ENCODE assay signal across 21 mouse cellular contexts in genomic region chr12:37268636-37269152, GRCm38 (mm10). TPM values are rescaled to one million over a fixed set of nuclear protein-coding genes. Genes with fewer than 3 reads are reported as not detected.
DNase-seq lines count a peak whose midpoint lies in the region; ATAC-seq and TF ChIP-seq lines count a peak whose summit lies in the region.
"Had no signal": no experiment of that assay in that cellular context is flagged by ENCODE, and none has a peak within 500 bp of the region (broad histone marks: within the 10 kb centered on the region; RNA-seq: fewer than 3 reads in every experiment).

No protein-coding gene starts in this region.

- H3K27ac ChIP-seq in embryonic facial prominence, embryonic 14.5 days (replicated peaks; ENCODE audit: low read depth, low read length) = no peak overlapping the region
- no peak overlapping the region for H3K27ac ChIP-seq in hindbrain, embryonic 13.5 days
- no peak overlapping the region for H3K27ac ChIP-seq in layer of hippocampus, adult 2 months
- H3K27ac ChIP-seq: embryonic facial prominence, embryonic 12.5 days; hindbrain, postnatal 0 days; kidney, embryonic 15.5 days; limb, embryonic 13.5 days; liver, embryonic 14.5 days; macrophage; stomach, postnatal 0 days had no signal

- no peak overlapping the region for H3K9ac ChIP-seq in embryonic facial prominence, embryonic 14.5 days (ENCODE audit: low read depth, low read length)
- H3K9ac ChIP-seq in hindbrain, embryonic 13.5 days = no peak overlapping the region
- H3K9ac ChIP-seq: embryonic facial prominence, embryonic 12.5 days; kidney, embryonic 15.5 days; limb, embryonic 13.5 days; liver, embryonic 14.5 days had no signal

- DNase-seq in heart, adult 8-10 months (ENCODE audit: low spot score) = peak; percentile 83
- no peak for DNase-seq in heart, postnatal 4 days
- DNase-seq in ES-CJ7 (ENCODE audit: low read depth, low spot score) = peak; percentile 6
- peak; percentile 5 for DNase-seq in R1 (ENCODE audit: low read depth, low spot score)
- DNase-seq in embryonic facial prominence, embryonic 14.5 days (ENCODE audit: low spot score) = peak; percentile 22
- no peak for DNase-seq in layer of hippocampus, adult 2 months (ENCODE audit: low spot score in 2 of 2)
- DNase-seq: adrenal gland, postnatal 10 days; cerebellum, postnatal 14 days; retina, postnatal 1 day had no signal

- no peaks in the 10 kb centered on the region for H3K9me3 ChIP-seq in embryonic facial prominence, embryonic 14.5 days (ENCODE audit: control insufficient read depth, low read length)
- no peaks in the 10 kb centered on the region for H3K9me3 ChIP-seq in hindbrain, embryonic 13.5 days
- H3K9me3 ChIP-seq: embryonic facial prominence, embryonic 12.5 days; kidney, embryonic 15.5 days; limb, embryonic 13.5 days had no signal

- no peak for ATAC-seq in embryonic facial prominence, embryonic 14.5 days (ENCODE audit: low read depth)
- no peak for ATAC-seq in hindbrain, embryonic 13.5 days (ENCODE audit: low FRiP score)
- ATAC-seq: activated CD4-positive, CD25-positive, alpha-beta regulatory T cell, adult 4 months; forebrain, embryonic 16.5 days; hindbrain, postnatal 0 days; intestine, postnatal 0 days had no signal

- H3K36me3 ChIP-seq in embryonic facial prominence, embryonic 14.5 days (ENCODE audit: control insufficient read depth, insufficient read depth, low read length) = no peaks in the 10 kb centered on the region
- no peaks in the 10 kb centered on the region for H3K36me3 ChIP-seq in hindbrain, embryonic 13.5 days
- H3K36me3 ChIP-seq: embryonic facial prominence, embryonic 12.5 days; kidney, embryonic 15.5 days; limb, embryonic 13.5 days had no signal

- no peak overlapping the region for H3K4me3 ChIP-seq in embryonic facial prominence, embryonic 14.5 days (ENCODE audit: low read depth, low read length)
- H3K4me3 ChIP-seq in hindbrain, embryonic 13.5 days = no peak overlapping the region
- H3K4me3 ChIP-seq in layer of hippocampus, adult 2 months = no peak overlapping the region
- H3K4me3 ChIP-seq: embryonic facial prominence, embryonic 12.5 days; kidney, embryonic 15.5 days; limb, embryonic 13.5 days had no signal

- WGBS in embryonic facial prominence, embryonic 14.5 days = 58% methylated on average over 6 of the region's 6 CpGs
- 67% methylated on average over 6 of the region's 6 CpGs for WGBS in hindbrain, embryonic 13.5 days

- H3K4me1 ChIP-seq in embryonic facial prominence, embryonic 14.5 days (ENCODE audit: control insufficient read depth, insufficient read depth, low read length) = no peaks in the 10 kb centered on the region
- no peaks in the 10 kb centered on the region for H3K4me1 ChIP-seq in hindbrain, embryonic 13.5 days (replicated peaks)
- H3K4me1 ChIP-seq: embryonic facial prominence, embryonic 12.5 days; kidney, embryonic 15.5 days had no signal

- TF ChIP-seq CTCF in layer of hippocampus, adult 2 months (conservative IDR thresholded peaks at IDR 0.05) = no peak

- H3K27me3 ChIP-seq in embryonic facial prominence, embryonic 14.5 days (replicated peaks; ENCODE audit: control insufficient read depth, insufficient read depth, low read length) = no peaks in the 10 kb centered on the region
- H3K27me3 ChIP-seq in hindbrain, embryonic 13.5 days = no peaks in the 10 kb centered on the region
- H3K27me3 ChIP-seq: embryonic facial prominence, embryonic 12.5 days; kidney, embryonic 15.5 days; limb, embryonic 13.5 days had no signal

- no peak overlapping the region for H3K4me2 ChIP-seq in embryonic facial prominence, embryonic 14.5 days (ENCODE audit: low read depth, low read length)
- H3K4me2 ChIP-seq in hindbrain, embryonic 13.5 days = no peak overlapping the region
- H3K4me2 ChIP-seq: embryonic facial prominence, embryonic 12.5 days; kidney, embryonic 15.5 days; limb, embryonic 13.5 days; midbrain, embryonic 11.5 days had no signal

RNA-seq across cellular contexts. Expression of gene Agmo, which starts 27.3 kb away (rescaled TPM):
- total RNA-seq in heart, adult 8-10 months (2022) = 1 to 10 TPM; 1.5 to 2.7 (median 1.8) TPM
- total RNA-seq in heart, postnatal 4 days (2021) = under 1 TPM; 0.23 to 0.62 TPM
- polyA plus RNA-seq in embryonic facial prominence, embryonic 14.5 days (2014; fragmentation: Nextera tagmentation; extraction: Ambion mirVana) = 0.54 and 1.6 TPM in 2 replicates
- 0.90 and 1.00 TPM in 2 replicates for polyA plus RNA-seq in hindbrain, embryonic 13.5 days (2015; fragmentation: Nextera tagmentation; extraction: Ambion mirVana)
- total RNA-seq in layer of hippocampus, adult 2 months (2021) = 1 to 10 TPM; 5.2 to 5.3 TPM

Comparison
In these comparisons a context has a peak if more than half of its experiments do, and no peak if none do; other contexts are left out.
1. DNase-seq: peak in heart, adult 8-10 months (single experiment), ES-CJ7 (single experiment), R1 (single experiment) and embryonic facial prominence, embryonic 14.5 days (single experiment); none in heart, postnatal 4 days (single experiment) and layer of hippocampus, adult 2 months (0 of 2).